Mouse (Mus musculus) cortical plate, adult 2 months (tissue): ENCODE measurements around the gene Prr36. TPM values are rescaled to one million over a fixed set of nuclear protein-coding genes. Genes with fewer than 3 reads are reported as not detected.
A peak's percentile ranks its signal among the peaks of the same experiment; 100 is the strongest.

ENCODE experiments used
- H3K27ac ChIP-seq: fragments of 200-500 bp; 2 replicates; pipeline ENCODE4 v1.5.1; 2012; ENCODE audit warnings: low read length, control low read depth, inconsistent platforms; ENCODE audit not compliant: insufficient read depth
- H3K4me1 ChIP-seq: fragments of 200-500 bp; 2 replicates; pipeline ENCODE4 v1.6.1; 2011; ENCODE audit warnings: low read length; ENCODE audit not compliant: control insufficient read depth, insufficient read depth
- H3K4me3 ChIP-seq: fragments of 200-500 bp; 2 replicates; pipeline ENCODE4 v1.5.1; 2011; ENCODE audit warnings: mild to moderate bottlenecking, low read length, control low read depth; ENCODE audit not compliant: insufficient read depth
- CTCF ChIP-seq: fragments of 200-500 bp; IDR thresholded peaks from 2 replicates; pipeline ENCODE4 v1.5.1; 2011; ENCODE audit warnings: mild to moderate bottlenecking, control low read depth, low read length; ENCODE audit not compliant: insufficient read depth; ENCODE audit errors: extremely low read depth
- POLR2A ChIP-seq: fragments of 200-500 bp; IDR thresholded peaks from 2 replicates; pipeline ENCODE4 v1.6.1; 2011; ENCODE audit warnings: mild to moderate bottlenecking, low read length, control low read depth; ENCODE audit not compliant: insufficient read depth; ENCODE audit errors: extremely low read depth
- polyA plus RNA-seq: library from polyadenylated mRNA; depleted of rRNA; stranded (reverse); fragments of >200 nt; gene quantifications from 2 replicates; pipeline ENCODE4 v1.2.3, GENCODE M21; 2012

Prr36 gene
- polyA plus RNA-seq, 1 experiment, result 16.7 TPM

DNA sequence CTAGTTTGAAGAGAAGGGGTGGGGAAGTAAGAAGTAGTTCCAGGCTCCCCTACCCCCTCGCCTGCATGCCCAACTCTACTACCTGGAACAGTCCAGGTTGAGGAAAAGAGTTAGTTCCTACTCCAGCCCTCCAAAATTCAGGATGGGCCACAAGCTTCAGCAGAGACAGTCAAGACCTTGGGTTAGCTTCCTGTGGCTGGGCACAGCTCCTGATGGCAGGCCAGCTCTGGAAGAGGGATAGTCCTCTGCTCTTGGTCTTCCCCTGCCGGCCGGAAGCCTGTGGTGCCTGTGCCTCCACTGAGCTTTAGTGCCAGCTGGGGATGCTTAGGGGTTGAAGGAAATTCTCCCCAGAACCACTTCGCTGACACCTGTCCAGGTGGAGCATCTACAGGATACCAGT, 9.1 kb upstream of the Prr36 start:
- no peak for TF ChIP-seq POLR2A
- TF ChIP-seq CTCF, result no peak
- Histone ChIP-seq H3K4me3 (no peak overlapping the region), H3K4me1 (no peaks in the 10 kb centered on the region), H3K27ac (no peak overlapping the region)

DNA sequence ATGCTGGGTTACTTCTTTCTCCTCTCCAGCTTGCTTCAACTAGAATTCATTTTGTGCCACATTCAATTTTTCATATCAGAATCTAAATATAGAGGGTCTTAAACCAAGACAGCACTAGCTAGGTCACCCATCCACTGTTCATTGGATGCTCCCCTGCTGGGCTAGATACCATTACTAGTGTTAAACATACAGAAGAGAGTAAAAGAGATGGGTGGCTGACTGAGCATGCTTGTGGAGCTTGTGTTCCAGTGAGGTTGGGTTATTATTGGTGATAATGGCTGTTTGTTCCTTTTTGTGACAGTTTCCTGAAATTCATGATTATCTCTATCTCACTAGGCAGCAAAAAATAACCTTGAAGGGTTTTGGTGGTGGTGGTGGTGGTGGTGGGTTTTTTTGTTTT, 4.8 kb upstream of the Prr36 start:
- no peak overlapping the region for H3K4me3 ChIP-seq
- TF ChIP-seq POLR2A (no peak), CTCF (no peak)
- H3K27ac ChIP-seq, result no peak overlapping the region
- no peaks in the 10 kb centered on the region for H3K4me1 ChIP-seq

DNA sequence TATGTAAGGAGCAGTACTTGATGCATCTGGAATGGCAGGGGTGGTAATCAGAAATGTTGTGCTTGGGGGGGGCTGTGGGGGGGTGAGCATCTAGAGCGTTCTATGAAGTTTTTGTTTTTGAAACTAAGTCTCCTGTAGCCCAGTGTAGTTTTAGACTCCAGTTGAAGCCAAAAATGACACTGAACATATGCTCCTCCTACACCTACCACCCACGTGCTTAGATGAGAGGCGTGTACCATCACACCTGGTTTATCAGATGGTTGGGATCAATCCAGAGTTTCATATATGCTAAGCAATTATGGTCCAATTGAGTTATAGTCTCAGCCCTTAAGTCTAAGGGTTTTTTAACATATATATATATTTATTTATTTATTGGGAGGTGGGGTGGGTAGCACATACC, 2.4 kb upstream of the Prr36 start:
- H3K4me3 ChIP-seq, result no peak overlapping the region
- no peaks in the 10 kb centered on the region; the same call in 1 of the 2 replicates for H3K4me1 ChIP-seq
- TF ChIP-seq POLR2A (no peak), CTCF (no peak)
- no peak overlapping the region for H3K27ac ChIP-seq

DNA sequence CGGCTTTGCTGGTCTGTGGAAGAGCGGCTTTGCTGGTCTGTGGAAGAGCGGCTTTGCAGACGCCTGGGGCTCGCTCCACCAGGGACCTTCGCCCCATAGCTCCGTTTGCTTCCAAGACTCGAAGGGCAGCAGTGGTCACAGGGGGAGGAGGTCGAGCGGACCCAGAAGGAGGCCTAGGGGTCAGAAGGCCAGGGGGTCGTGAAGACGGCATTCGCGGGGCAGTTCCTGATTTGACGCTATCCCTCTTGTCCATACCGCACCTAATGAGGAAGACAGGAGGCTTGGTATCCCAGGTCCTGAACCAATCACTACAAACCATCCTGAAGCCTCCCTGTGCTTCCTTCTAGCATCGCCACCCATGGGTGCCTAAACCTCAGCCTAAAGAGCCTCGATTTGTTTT, 963 bp downstream of the Prr36 start:
- Histone ChIP-seq H3K4me3 (peak overlapping the region; percentile 74), H3K4me1 (no peaks in the 10 kb centered on the region; the same call in 1 of the 2 replicates), H3K27ac (peak overlapping the region; percentile 41; the same call in 1 of the 2 replicates)
- no peak for TF ChIP-seq CTCF
- no peak; the same call in 1 of the 2 replicates for TF ChIP-seq POLR2A

DNA sequence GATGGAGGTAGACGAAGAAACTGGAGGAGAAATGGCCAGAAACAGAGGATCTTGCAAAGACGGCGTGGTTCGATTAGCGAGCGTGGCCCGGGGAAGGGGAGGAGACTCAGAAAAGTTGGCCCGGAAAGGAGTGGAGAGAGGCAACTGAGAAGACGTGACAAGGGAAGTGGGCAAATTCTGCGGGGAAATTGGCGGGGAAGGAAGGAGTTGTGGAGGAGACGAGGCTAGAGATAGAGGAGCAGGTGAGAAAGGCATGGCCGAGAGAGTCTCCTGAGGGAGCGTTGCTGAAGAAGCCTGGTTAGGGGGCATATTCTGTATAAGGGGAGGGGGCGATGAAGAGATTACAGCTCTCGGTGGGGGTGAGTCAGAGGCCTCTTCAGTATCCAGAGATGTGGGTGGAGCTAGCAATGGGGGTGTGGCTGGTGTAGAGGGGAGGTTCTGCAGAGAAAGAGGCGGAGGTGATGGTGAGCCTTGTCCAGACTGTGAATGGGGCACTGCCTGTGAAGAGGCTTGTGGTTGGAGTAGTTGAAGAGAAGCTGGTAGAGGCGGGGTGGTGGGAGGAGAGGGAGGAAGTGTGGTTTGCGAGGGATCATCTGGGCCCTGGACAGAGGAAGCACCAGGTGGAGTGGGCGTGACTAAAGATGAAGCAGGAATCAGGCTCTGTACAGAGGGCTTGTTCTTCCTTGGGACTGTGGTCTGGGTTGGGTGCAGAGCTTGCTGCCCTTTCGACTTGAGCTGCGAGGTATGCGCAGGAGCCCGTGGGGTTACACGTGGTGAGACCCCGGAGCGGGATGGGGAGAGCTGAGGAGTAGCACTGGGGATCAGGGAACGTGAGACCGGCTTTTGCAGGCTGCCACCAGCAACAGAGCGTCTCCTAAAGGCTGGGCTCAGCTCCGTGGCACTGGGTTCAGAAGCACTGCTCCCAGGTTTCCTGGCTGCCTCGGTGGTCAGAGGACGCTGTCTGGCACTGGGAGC, 3.0 kb downstream of the Prr36 start:
- Histone ChIP-seq H3K4me3 (no peak overlapping the region), H3K4me1 (no peaks in the 10 kb centered on the region; the same call in 1 of the 2 replicates), H3K27ac (no peak overlapping the region)
- no peak for TF ChIP-seq CTCF

DNA sequence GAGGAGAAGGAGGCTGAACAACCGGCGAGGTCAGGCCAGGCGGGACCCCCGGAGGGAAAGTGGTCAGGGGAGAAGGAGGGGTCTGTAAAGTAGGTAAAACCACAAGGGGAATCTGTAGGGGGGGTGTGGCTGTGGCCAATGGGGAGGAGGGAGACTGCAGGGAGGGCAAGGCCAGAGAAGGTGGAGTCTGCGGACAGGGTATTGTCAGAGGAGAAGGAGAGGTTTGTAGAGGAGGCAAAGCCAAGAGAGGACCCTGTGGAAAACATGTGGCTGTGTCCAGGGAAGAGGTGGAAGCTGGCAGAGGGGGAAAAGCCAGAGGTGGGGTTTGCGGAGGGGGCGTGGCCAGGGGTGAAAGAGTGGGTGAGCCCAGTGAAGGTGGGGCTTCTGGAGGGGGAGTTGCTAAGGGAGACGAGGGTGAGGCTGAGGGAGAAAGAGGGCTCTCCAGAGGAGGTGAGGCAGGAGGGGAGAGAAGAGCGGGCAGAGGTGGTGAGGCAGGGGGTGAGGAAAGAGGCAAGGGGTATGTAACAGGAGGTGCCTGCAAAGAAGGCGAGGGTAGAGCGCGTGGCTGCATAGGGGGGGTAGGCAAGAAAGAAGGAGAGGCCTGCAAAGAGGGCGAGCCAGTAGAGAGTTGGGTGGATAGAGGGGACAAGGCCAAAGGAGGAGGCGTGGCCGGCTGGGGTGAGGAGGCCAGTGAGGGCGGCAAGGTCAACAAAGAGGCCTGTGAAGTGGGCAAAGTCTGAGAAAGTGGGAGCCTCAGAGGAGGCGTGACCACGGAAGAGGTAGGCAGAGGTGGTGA, 3.9 kb downstream of the Prr36 start:
- Histone ChIP-seq H3K4me1 (no peaks in the 10 kb centered on the region; the same call in 1 of the 2 replicates), H3K27ac (no peak overlapping the region), H3K4me3 (peak overlapping the region; percentile 21; the same call in 1 of the 2 replicates)
- TF ChIP-seq CTCF (no peak), POLR2A (no peak)

DNA sequence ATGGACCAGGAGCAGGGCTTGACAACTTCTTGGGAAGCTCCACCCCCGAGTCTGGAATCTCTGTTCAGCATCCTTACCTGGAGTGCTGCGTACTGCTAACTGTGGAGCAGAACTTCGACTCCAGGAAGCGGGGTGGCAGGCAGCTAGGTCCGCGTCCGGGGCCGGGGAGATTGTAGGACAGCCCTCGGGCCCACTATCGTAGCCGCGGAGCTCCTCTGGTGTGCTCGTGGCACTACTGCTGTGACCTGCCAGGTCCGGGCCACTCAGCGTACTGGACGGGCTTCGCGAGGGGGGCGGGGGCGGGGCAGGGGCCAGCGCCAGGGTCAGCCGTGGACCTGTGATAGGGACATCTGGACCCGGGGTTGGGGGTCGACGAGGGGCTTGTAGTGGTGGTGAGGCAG, 4.5 kb downstream of the Prr36 start:
- Histone ChIP-seq H3K4me1 (no peaks in the 10 kb centered on the region; the same call in 1 of the 2 replicates), H3K4me3 (peak overlapping the region; percentile 21; the same call in 1 of the 2 replicates), H3K27ac (no peak overlapping the region)
- TF ChIP-seq POLR2A (no peak), CTCF (no peak)

DNA sequence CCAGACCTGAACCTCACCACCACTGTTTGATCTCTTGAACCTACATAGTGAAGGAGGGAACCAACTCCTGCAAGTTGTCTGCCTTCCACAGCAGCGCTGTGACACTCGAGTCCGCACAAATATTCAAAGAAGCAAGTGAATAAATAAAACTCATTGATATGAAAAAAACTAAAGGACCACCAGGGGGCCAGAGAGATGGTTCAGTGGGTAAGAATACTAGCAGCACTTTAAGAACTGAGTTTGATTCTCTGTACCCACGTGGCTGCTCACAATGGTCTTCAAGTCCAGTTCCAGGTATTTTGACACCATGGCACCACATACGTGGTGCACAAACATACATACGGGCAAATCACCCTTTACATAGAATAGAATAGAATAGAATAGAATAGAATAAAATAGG, 6.2 kb downstream of the Prr36 start:
- H3K27ac ChIP-seq, result no peak overlapping the region
- no peak for TF ChIP-seq CTCF
- no peak for TF ChIP-seq POLR2A

DNA sequence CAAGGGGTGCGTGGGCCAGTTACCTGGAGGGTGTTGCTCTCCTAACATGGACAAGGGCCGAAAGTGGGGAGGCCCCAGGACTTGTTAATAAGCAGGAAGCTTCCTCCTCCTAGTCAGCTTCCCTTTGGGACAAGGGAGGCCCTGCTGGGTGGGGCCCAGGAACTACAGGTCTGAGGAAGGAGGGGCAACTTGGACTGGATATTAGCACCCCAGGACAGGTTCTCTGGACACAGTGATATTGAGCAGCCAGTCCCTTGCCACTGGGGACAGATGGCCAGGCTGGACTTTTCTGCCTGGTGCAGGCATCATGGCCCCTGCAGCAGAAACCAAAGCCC, 10.3 kb downstream of the Prr36 start:
- H3K27ac ChIP-seq, result no peak overlapping the region

More for the DNA sequence above, 6.2 kb downstream of the Prr36 start:
- no peaks in the 10 kb centered on the region; the same call in 1 of the 2 replicates for H3K4me1 ChIP-seq
- H3K4me3 ChIP-seq, result no peak overlapping the region

More for the DNA sequence above, 10.3 kb downstream of the Prr36 start:
- no peak overlapping the region for H3K4me3 ChIP-seq
- no peak for TF ChIP-seq POLR2A
- no peak for TF ChIP-seq CTCF
- H3K4me1 ChIP-seq, result no peaks in the 10 kb centered on the region
